Mouse (Mus musculus): ENCODE results near the gene Pcgf6. TPM values are rescaled to one million over a fixed set of nuclear protein-coding genes. Genes with fewer than 3 reads are reported as not detected.

The Pcgf6 gene
- polyA plus RNA-seq, 1 experiment from 2014 or later: 22.0 TPM

DNA sequence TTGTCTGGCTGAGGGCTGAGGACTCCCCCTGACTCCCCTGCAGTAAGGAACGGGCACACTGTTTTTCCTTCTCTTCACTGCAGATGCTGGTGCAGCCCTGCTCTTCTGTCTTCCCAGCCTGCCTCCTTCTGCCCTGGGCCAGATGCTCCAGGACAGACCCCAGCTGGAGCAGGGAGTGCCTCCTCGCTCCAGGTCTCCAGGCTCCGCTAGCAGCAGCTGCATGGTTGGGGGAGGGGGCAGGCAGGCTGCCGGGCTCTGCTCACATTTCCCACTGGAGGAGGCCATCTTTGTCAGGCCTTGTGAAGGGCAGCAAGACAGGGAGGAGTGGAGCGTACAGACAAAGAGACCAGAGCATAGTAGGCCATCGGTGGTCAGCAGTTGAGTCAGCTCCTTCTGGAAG is 31.4 kb downstream of the Pcgf6 start:
- no peak overlapping the region for H3K27ac ChIP-seq (ENCODE audit: low read length)
- no peak for ATAC-seq (ENCODE audit: insufficient number of reproducible peaks, insufficient read depth, low FRiP score, low read depth)
- no peak overlapping the region for H3K4me2 ChIP-seq (replicated peaks; ENCODE audit: low read depth, low read length)
- H3K9me3 ChIP-seq (ENCODE audit: control insufficient read depth, low read depth, low read length): no peaks in the 10 kb centered on the region
- no peak overlapping the region for H3K9ac ChIP-seq (replicated peaks; ENCODE audit: low read depth, low read length)
- whole genome bisulfite sequencing: 17% methylated on average over 6 of the region's 6 CpGs
- H3K27me3 ChIP-seq (ENCODE audit: control insufficient read depth, insufficient read depth, low read length): peaks cover 23% of the 10 kb centered on the region
- H3K4me1 ChIP-seq (ENCODE audit: control insufficient read depth, insufficient read depth, low read length): peaks cover 10% of the 10 kb centered on the region; the same call in 1 of the 2 replicates
- no peaks in the 10 kb centered on the region for H3K36me3 ChIP-seq (ENCODE audit: control insufficient read depth, insufficient read depth, low read length)
- no peak overlapping the region for H3K4me3 ChIP-seq (ENCODE audit: low read depth, low read length)

DNA sequence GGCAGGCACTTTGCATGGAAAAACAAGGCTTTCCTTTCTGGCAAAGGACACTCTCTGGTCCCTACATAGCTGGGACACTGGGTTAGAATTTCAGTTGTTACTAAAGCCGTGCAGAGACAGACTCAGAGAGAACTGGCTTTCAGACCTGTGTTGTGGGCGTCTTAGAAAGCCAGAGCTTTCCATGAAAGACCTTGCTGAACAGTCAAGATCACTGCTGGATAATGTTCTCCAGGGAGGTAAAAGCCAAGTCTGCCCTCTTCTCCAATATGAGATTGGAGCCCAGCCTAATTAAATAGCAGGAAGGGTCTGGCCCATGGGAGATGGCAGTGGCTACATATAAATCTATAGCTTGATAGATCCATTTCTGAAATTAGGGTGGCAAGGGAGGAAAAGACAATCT is 32.4 kb downstream of the Pcgf6 start:
- 46% methylated on average over 2 of the region's 2 CpGs for WGBS
- Histone ChIP-seq H3K27ac (ENCODE audit: low read length) (no peak overlapping the region), H3K9ac (replicated peaks; ENCODE audit: low read depth, low read length) (no peak overlapping the region), H3K27me3 (ENCODE audit: control insufficient read depth, insufficient read depth, low read length) (peaks cover 30% of the 10 kb centered on the region), H3K36me3 (ENCODE audit: control insufficient read depth, insufficient read depth, low read length) (no peaks in the 10 kb centered on the region), H3K4me2 (replicated peaks; ENCODE audit: low read depth, low read length) (no peak overlapping the region), H3K4me1 (ENCODE audit: control insufficient read depth, insufficient read depth, low read length) (peaks cover 11% of the 10 kb centered on the region; the same call in 1 of the 2 replicates), H3K4me3 (ENCODE audit: low read depth, low read length) (no peak overlapping the region), H3K9me3 (ENCODE audit: control insufficient read depth, low read depth, low read length) (no peaks in the 10 kb centered on the region)
- ATAC-seq (ENCODE audit: insufficient number of reproducible peaks, insufficient read depth, low FRiP score, low read depth): no peak

DNA sequence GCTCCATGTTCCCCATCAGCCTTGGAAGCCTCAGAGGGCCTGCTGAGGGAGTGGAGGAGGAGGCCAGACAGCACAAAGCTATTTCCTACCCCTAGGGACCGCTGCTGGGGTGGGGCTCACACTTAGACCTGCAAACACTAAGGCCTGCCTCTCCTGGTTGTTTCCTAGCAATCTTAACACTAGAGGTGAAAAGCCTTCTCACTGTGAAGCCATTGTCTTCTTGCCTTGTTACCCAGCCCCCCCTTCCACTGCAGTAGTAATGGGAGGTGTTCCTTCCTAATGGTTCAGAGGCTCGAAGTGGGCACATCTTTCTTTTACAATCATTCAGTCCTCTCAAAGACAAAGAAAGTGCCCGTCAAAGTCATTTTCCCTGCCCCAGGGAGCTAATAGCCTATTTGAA is 32.9 kb downstream of the Pcgf6 start:
- Histone ChIP-seq H3K9ac (replicated peaks; ENCODE audit: low read depth, low read length) (no peak overlapping the region), H3K4me2 (replicated peaks; ENCODE audit: low read depth, low read length) (no peak overlapping the region), H3K27me3 (ENCODE audit: control insufficient read depth, insufficient read depth, low read length) (peaks cover 34% of the 10 kb centered on the region), H3K4me3 (ENCODE audit: low read depth, low read length) (no peak overlapping the region), H3K4me1 (ENCODE audit: control insufficient read depth, insufficient read depth, low read length) (peaks cover 11% of the 10 kb centered on the region; the same call in 1 of the 2 replicates), H3K9me3 (ENCODE audit: control insufficient read depth, low read depth, low read length) (no peaks in the 10 kb centered on the region), H3K27ac (ENCODE audit: low read length) (no peak overlapping the region), H3K36me3 (ENCODE audit: control insufficient read depth, insufficient read depth, low read length) (no peaks in the 10 kb centered on the region)
- ATAC-seq (ENCODE audit: insufficient number of reproducible peaks, insufficient read depth, low FRiP score, low read depth): no peak
- WGBS: 17% methylated on average over 3 of the region's 3 CpGs

DNA sequence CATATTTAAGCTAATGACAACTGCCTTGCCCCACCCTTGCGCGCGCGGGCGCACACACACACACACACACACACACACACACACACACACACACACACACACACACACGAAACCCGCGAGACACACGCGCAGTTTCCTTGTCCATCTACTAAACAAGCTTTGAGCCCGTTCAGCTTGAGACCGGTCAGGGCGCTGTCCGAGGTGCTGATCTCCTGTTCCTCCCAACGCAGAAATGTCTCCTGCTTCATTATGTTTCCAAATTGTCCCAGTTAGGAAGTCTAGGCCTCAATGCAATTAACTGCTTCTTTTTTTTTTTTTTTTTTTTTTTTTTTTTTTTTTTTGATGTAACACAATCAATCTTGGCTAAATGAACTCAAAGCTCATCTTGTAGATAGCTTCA is 34.2 kb downstream of the Pcgf6 start:
- Histone ChIP-seq H3K27me3 (ENCODE audit: control insufficient read depth, insufficient read depth, low read length) (peaks cover 38% of the 10 kb centered on the region), H3K27ac (ENCODE audit: low read length) (no peak overlapping the region), H3K4me1 (ENCODE audit: control insufficient read depth, insufficient read depth, low read length) (peaks cover 11% of the 10 kb centered on the region; the same call in 1 of the 2 replicates), H3K9ac (replicated peaks; ENCODE audit: low read depth, low read length) (no peak overlapping the region), H3K4me2 (replicated peaks; ENCODE audit: low read depth, low read length) (no peak overlapping the region), H3K36me3 (ENCODE audit: control insufficient read depth, insufficient read depth, low read length) (no peaks in the 10 kb centered on the region), H3K4me3 (ENCODE audit: low read depth, low read length) (no peak overlapping the region), H3K9me3 (ENCODE audit: control insufficient read depth, low read depth, low read length) (no peaks in the 10 kb centered on the region)
- WGBS: under 1% methylated on average over 15 of the region's 15 CpGs
- no peak for ATAC-seq (ENCODE audit: insufficient number of reproducible peaks, insufficient read depth, low FRiP score, low read depth)

DNA sequence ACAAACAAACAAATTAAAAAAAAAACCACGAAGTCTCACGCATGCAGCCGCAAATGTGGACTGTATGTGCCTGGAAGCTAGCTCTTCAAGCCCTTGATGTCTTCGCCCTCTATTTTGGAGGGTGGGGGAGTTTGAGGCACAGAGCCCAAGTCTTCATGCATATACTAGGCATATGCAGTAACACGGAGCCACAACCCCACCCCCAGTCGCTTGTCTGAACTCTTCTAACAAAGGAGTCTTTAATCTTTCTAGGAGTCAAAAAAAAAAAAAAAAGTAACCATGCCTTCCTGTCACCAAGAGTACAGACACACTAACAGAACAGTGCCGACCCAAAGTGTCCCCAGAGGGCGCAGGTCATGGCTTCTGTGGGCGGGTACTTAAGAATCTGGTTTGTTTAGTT is 34.7 kb downstream of the Pcgf6 start:
- Histone ChIP-seq H3K36me3 (ENCODE audit: control insufficient read depth, insufficient read depth, low read length) (no peaks in the 10 kb centered on the region), H3K27ac (ENCODE audit: low read length) (no peak overlapping the region), H3K4me2 (replicated peaks; ENCODE audit: low read depth, low read length) (0 out of 2 replicates have a peak overlapping the region, but pooled peaks have one; percentile 90), H3K4me1 (ENCODE audit: control insufficient read depth, insufficient read depth, low read length) (peaks cover 11% of the 10 kb centered on the region; the same call in 1 of the 2 replicates), H3K9me3 (ENCODE audit: control insufficient read depth, low read depth, low read length) (no peaks in the 10 kb centered on the region), H3K9ac (replicated peaks; ENCODE audit: low read depth, low read length) (no peak overlapping the region), H3K27me3 (ENCODE audit: control insufficient read depth, insufficient read depth, low read length) (peaks cover 38% of the 10 kb centered on the region), H3K4me3 (ENCODE audit: low read depth, low read length) (peak overlapping the region; percentile 3; the same call in 1 of the 2 replicates)
- no peak for ATAC-seq (ENCODE audit: insufficient number of reproducible peaks, insufficient read depth, low FRiP score, low read depth)
- 2% methylated on average over 9 of the region's 9 CpGs for WGBS

DNA sequence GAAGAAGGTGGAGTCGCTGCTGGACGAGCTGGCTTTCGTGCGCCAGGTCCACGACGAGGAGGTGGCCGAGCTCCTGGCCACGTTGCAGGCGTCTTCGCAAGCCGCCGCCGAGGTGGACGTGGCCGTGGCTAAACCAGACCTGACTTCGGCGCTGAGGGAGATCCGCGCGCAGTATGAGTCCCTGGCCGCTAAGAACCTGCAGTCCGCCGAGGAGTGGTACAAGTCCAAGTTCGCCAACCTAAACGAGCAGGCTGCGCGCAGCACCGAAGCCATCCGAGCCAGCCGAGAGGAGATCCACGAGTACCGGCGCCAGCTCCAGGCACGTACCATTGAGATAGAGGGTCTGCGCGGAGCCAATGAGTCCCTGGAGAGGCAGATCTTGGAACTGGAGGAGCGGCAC is 35.3 kb downstream of the Pcgf6 start:
- Histone ChIP-seq H3K4me3 (ENCODE audit: low read depth, low read length) (peak overlapping the region; percentile 44), H3K27ac (ENCODE audit: low read length) (no peak overlapping the region), H3K9me3 (ENCODE audit: control insufficient read depth, low read depth, low read length) (no peaks in the 10 kb centered on the region), H3K4me2 (replicated peaks; ENCODE audit: low read depth, low read length) (peak overlapping the region; percentile 90), H3K27me3 (ENCODE audit: control insufficient read depth, insufficient read depth, low read length) (peaks cover 38% of the 10 kb centered on the region), H3K9ac (replicated peaks; ENCODE audit: low read depth, low read length) (no peak overlapping the region), H3K4me1 (ENCODE audit: control insufficient read depth, insufficient read depth, low read length) (peaks cover 11% of the 10 kb centered on the region; the same call in 1 of the 2 replicates), H3K36me3 (ENCODE audit: control insufficient read depth, insufficient read depth, low read length) (no peaks in the 10 kb centered on the region)
- under 1% methylated on average over 37 of the region's 37 CpGs for WGBS
- no peak for ATAC-seq (ENCODE audit: insufficient number of reproducible peaks, insufficient read depth, low FRiP score, low read depth)

DNA sequence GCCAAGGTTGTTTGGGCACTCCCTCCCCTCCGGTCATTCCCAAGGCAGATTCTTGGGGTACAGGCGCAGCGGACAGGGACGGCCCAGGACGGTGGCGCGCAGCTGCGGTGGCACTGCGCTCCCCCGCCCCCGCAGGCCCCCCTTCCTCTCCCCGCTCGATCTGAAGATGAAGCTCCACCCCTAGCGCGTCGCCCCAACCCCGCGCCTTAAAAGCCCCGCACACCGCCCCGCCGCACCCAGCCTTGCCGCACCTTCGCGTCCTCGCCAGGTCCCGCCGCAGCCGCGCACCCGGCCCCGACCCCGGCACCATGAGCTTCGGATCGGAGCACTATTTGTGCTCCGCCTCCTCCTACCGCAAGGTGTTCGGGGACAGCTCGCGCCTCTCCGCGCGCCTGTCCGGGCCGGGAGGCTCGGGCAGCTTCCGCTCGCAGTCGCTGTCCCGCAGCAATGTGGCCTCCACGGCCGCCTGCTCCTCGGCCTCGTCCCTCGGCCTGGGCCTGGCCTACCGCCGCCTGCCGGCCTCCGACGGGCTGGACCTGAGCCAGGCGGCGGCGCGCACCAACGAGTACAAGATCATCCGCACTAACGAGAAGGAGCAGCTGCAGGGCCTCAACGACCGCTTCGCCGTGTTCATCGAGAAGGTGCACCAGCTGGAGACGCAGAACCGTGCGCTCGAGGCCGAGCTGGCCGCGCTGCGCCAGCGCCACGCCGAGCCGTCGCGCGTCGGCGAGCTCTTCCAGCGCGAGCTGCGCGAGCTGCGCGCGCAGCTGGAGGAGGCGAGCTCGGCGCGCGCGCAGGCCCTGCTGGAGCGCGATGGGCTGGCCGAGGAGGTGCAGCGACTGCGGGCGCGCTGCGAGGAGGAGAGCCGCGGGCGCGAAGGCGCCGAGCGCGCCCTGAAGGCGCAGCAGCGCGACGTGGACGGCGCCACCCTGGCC is 36.0 kb downstream of the Pcgf6 start, which contains the start of the genes Ina and Nt5c2:
Ina (plus strand) TSS at position 252 of the 935 bp plus-strand sequence.
Nt5c2 (minus strand) TSS at position 707 of the 935 bp plus-strand sequence.
- peak; percentile 79 for ATAC-seq (ENCODE audit: insufficient number of reproducible peaks, insufficient read depth, low FRiP score, low read depth)
- WGBS: under 1% methylated on average over 120 of the region's 124 CpGs
- H3K9ac ChIP-seq (replicated peaks; ENCODE audit: low read depth, low read length): no peak within 1 kb of the TSS
- peaks cover 38% of the 10 kb centered on the region for H3K27me3 ChIP-seq (ENCODE audit: control insufficient read depth, insufficient read depth, low read length)
- no peaks in the 10 kb centered on the region for H3K9me3 ChIP-seq (ENCODE audit: control insufficient read depth, low read depth, low read length)
- peak within 1 kb of the TSS; percentile 44 for H3K4me3 ChIP-seq (ENCODE audit: low read depth, low read length)
- no peak within 1 kb of the TSS; the same call in 1 of the 2 replicates for H3K27ac ChIP-seq (ENCODE audit: low read length)
- H3K4me2 ChIP-seq (replicated peaks; ENCODE audit: low read depth, low read length): peak within 1 kb of the TSS; percentile 90
- H3K4me1 ChIP-seq (ENCODE audit: control insufficient read depth, insufficient read depth, low read length): peaks cover 11% of the 10 kb centered on the region; the same call in 1 of the 2 replicates
- H3K36me3 ChIP-seq (ENCODE audit: control insufficient read depth, insufficient read depth, low read length): no peaks in the 10 kb centered on the region

DNA sequence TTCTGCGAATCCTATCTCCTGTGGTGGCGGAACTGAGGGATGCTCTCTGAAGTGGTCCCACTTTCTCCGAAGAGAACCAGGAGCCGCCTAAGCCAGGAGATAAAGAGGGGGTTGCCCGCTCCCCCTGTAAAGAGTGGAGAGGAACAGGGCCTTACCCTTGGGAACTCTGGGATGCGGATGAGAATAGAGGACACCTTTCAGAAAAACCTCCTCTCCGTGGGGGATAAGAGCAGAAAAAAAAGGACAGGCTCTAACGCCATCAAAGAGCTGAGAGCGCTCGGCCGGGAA is 36.6 kb downstream of the Pcgf6 start:
- Histone ChIP-seq H3K36me3 (ENCODE audit: control insufficient read depth, insufficient read depth, low read length) (no peaks in the 10 kb centered on the region), H3K4me3 (ENCODE audit: low read depth, low read length) (peak overlapping the region; percentile 44), H3K9ac (replicated peaks; ENCODE audit: low read depth, low read length) (no peak overlapping the region), H3K4me2 (replicated peaks; ENCODE audit: low read depth, low read length) (peak overlapping the region; percentile 90), H3K4me1 (ENCODE audit: control insufficient read depth, insufficient read depth, low read length) (peaks cover 11% of the 10 kb centered on the region; the same call in 1 of the 2 replicates), H3K27me3 (ENCODE audit: control insufficient read depth, insufficient read depth, low read length) (peaks cover 38% of the 10 kb centered on the region), H3K9me3 (ENCODE audit: control insufficient read depth, low read depth, low read length) (no peaks in the 10 kb centered on the region), H3K27ac (ENCODE audit: low read length) (no peak overlapping the region)
- no peak for ATAC-seq (ENCODE audit: insufficient number of reproducible peaks, insufficient read depth, low FRiP score, low read depth)
- 1% methylated on average over 11 of the region's 11 CpGs for WGBS
